Mouse (Mus musculus) CD4-positive naive resting alpha-beta T cell, adult 57 days (primary cell): Measurements from ENCODE around the gene Pde10a. TPM values are rescaled to one million over a fixed set of nuclear protein-coding genes. Genes with fewer than 3 reads are reported as not detected.

ENCODE experiments used
- total RNA-seq: library from RNA; stranded (reverse); gene quantifications from one replicate; pipeline ENCODE4 v1.2.4, GENCODE M21; 2023

The Pde10a gene
- not detected for total RNA-seq

GRCm38 (mm10) chr17:8525225-8525721, at the start of gene Pde10a:
Gene Pde10a (plus strand): TSS chr17:8525372.

DNA sequence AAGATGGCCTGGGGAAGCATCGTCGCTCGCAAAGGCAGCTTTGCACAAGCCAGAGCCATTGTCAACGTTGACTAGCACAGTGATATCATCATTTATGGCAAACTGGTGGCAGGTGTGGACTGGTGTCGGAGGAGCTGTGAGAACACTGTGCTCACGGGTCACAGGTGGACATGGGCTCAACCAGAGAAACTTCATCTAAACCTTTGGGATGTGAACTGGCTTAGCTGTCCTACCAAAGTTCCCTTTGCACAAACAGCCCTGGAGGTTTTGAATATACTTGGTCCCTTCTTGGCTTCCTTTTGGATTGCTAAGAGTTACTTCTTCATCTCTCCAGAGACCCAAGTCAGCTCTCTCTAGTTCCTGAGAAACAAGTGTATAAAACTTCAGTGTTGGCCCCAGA, 41.7 kb downstream of the Pde10a start, which contains the start of gene Gm17087:
TSS of gene Gm17087 (minus strand) at position 101 of the 400 bp plus-strand sequence.

DNA sequence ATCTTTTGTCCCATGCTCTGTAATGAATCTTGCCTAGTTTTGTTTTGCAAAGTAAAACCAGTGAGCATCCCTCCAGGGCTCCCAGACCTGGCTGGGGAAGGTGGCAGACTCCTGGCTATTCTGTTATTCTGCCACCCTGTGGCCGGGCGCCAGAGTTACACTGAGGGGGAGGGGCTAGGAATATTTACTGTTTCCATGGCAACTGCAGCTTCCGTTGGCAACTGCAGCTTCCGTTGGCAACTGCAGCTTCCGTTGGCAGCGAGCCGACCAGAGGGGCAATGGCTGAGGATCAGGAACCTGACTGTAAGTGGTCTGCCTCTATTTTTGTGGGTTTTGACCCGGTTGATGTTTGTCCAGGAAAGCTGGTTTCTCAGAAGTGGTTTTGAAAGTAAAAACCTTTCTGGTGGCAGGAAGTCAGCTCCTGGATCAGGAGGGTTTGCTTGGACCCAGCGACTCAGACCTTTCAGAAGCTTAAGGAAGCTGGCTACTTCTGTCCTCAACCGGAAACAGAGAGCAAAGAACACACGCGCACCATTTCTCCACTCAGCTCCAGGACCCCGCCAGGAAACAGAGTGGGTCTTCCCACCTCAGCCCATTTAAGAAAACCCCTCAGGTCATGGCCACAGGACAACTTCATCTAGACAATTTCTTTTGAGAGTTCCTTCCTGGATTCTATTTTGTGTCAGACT, 463.1 kb downstream of the Pde10a start, which contains the start of gene 1700010I14Rik:
TSS of gene 1700010I14Rik (plus strand) at position 215 of the 689 bp plus-strand sequence.

Other genes starting within 250 kb of the Pde10a start
- gene Mpc1, start 242.5 kb upstream of the Pde10a start, total RNA-seq, result 41.4 TPM
- 99.8 TPM for gene Sft2d1, start 214.3 kb upstream of the Pde10a start, total RNA-seq
- gene Prr18, start 187.9 kb upstream of the Pde10a start, total RNA-seq, result 0.50 TPM
- gene T2, start 169.4 kb upstream of the Pde10a start, total RNA-seq, result 0.35 TPM
- not detected for gene T, start 90.9 kb upstream of the Pde10a start, total RNA-seq
- gene Gm17087, start 41.6 kb downstream of the Pde10a start, total RNA-seq, result not detected